Mouse (Mus musculus) embryonic facial prominence, embryonic 11.5 days (tissue): Measurements from ENCODE around the gene Sema3f. TPM values are rescaled to one million over a fixed set of nuclear protein-coding genes. Genes with fewer than 3 reads are reported as not detected.
A peak's percentile ranks its signal among the peaks of the same experiment; 100 is the strongest.

ENCODE experiments used
- ATAC-seq: fragments of 200-750 bp; cut with Nextera tagmentation; replicated peaks from 2 replicates; pipeline ENCODE4 v1.8.0; 2017; ENCODE audit warnings: low read depth; ENCODE audit not compliant: insufficient number of reproducible peaks, low FRiP score, low TSS enrichment
- DNase-seq: peaks from one replicate; pipeline ENCODE4 v3.0.0-alpha.2; 2015; ENCODE audit warnings: low spot score
- H3K27ac ChIP-seq: fragments of 300-500 bp; sonication (generic); replicated peaks from 2 replicates; pipeline ENCODE4 v1.5.1; 2014; ENCODE audit warnings: mild to moderate bottlenecking, low read depth, low read length, control low read depth
- H3K27me3 ChIP-seq: fragments of 300-500 bp; sonication (generic); 2 replicates; pipeline ENCODE4 v1.6.1; 2014; ENCODE audit warnings: mild to moderate bottlenecking, low read length, moderate library complexity, mixed read lengths; ENCODE audit not compliant: control insufficient read depth, insufficient read depth
- H3K36me3 ChIP-seq: fragments of 300-500 bp; sonication (generic); replicated peaks from 2 replicates; pipeline ENCODE4 v1.6.1; 2014; ENCODE audit warnings: low read depth, mild to moderate bottlenecking, low read length, moderate library complexity, mixed read lengths; ENCODE audit not compliant: control insufficient read depth, insufficient read depth
- H3K4me1 ChIP-seq: fragments of 300-500 bp; sonication (generic); 2 replicates; pipeline ENCODE4 v1.6.1; 2014; ENCODE audit warnings: low read length, mixed read lengths; ENCODE audit not compliant: control insufficient read depth, insufficient read depth
- H3K4me2 ChIP-seq: fragments of 300-500 bp; sonication (generic); 2 replicates; pipeline ENCODE4 v1.6.1; 2014; ENCODE audit warnings: low read depth, mild to moderate bottlenecking, control low read depth, low read length, moderate library complexity
- H3K4me3 ChIP-seq: fragments of 300-500 bp; sonication (generic); 2 replicates; pipeline ENCODE4 v1.5.1; 2014; ENCODE audit warnings: low read depth, low read length, control low read depth
- H3K9ac ChIP-seq: fragments of 300-500 bp; sonication (generic); replicated peaks from 2 replicates; pipeline ENCODE4 v1.6.1; 2014; ENCODE audit warnings: mild to moderate bottlenecking, control low read depth, low read length
- H3K9me3 ChIP-seq: fragments of 300-500 bp; sonication (generic); replicated peaks from 2 replicates; pipeline ENCODE4 v1.6.1; 2016; ENCODE audit warnings: mild to moderate bottlenecking, low read length, inconsistent platforms, mixed read lengths; ENCODE audit not compliant: control insufficient read depth
- WGBS: fragments of 180-500 bp; shearing (Covaris S2); extraction: QIAGEN DNeasy Blood & Tissue Kit; methylation state at CpG from one replicate; pipeline ENCODE4 v1.1.7; 2014; 5-methylcytosine and 5-hydroxymethylcytosine counted together
- polyA plus RNA-seq: library from polyadenylated mRNA; unstranded; fragments of >200 nt; fragmentation: Nextera tagmentation; extraction: Ambion mirVana; gene quantifications from 2 replicates; pipeline ENCODE4 v1.2.1, GENCODE M21; 2014

Sema3f gene
- polyA plus RNA-seq, 1 experiment from 2014 or later = 17.7 TPM

DNA sequence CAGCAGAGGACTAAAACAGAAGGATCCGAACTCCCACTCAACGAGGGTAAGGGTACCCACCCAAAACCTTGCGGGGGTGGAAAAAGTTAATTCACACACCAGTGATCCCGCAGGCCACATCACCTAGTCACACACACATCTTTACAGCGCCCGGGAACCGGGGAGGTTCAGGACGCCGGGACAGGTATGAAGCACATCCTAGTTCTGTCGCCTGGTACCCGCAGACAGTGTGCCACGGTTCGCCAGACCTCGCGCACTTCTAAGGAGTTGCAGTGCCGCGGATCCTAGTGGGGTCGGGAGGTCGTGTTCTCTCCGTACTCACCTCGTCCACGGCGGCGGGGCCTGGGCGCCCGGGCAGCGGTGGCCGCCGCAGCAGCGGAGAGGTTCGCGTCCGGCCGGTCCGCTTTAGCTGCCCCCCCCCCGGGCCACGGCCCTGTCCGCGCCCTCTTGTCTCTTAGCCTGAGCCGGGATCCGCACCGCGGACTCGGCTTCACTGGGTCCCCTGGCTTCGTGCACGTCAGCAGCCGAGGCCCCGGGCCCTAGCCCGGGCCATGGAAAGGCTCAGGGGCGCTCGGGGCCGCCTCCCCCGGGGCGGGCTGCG, 1.1 kb downstream of the Sema3f start:
- Histone ChIP-seq H3K4me2 (peak overlapping the region; percentile 96), H3K27me3 (no peaks in the 10 kb centered on the region), H3K9me3 (no peaks in the 10 kb centered on the region), H3K4me3 (peak overlapping the region; percentile 85), H3K4me1 (peaks cover 14% of the 10 kb centered on the region), H3K36me3 (peaks cover 5% of the 10 kb centered on the region), H3K9ac (peak overlapping the region; percentile 97), H3K27ac (peak overlapping the region; percentile 94)
- under 1% methylated on average over 54 of the region's 55 CpGs for WGBS
- no peak for ATAC-seq
- DNase-seq = peak; percentile 35

GRCm38 (mm10) chr9:107708439-107709095, 1.7 kb downstream of the Sema3f start:
- Histone ChIP-seq H3K4me1 (peaks cover 14% of the 10 kb centered on the region), H3K27ac (peak overlapping the region; percentile 94), H3K36me3 (peaks cover 5% of the 10 kb centered on the region), H3K4me3 (peak overlapping the region; percentile 85), H3K9me3 (no peaks in the 10 kb centered on the region), H3K27me3 (no peaks in the 10 kb centered on the region), H3K4me2 (peak overlapping the region; percentile 96), H3K9ac (peak overlapping the region; percentile 97)
- WGBS = under 1% methylated on average over 21 of the region's 21 CpGs
- DNase-seq (peak; percentile 25), ATAC-seq (no peak)

DNA sequence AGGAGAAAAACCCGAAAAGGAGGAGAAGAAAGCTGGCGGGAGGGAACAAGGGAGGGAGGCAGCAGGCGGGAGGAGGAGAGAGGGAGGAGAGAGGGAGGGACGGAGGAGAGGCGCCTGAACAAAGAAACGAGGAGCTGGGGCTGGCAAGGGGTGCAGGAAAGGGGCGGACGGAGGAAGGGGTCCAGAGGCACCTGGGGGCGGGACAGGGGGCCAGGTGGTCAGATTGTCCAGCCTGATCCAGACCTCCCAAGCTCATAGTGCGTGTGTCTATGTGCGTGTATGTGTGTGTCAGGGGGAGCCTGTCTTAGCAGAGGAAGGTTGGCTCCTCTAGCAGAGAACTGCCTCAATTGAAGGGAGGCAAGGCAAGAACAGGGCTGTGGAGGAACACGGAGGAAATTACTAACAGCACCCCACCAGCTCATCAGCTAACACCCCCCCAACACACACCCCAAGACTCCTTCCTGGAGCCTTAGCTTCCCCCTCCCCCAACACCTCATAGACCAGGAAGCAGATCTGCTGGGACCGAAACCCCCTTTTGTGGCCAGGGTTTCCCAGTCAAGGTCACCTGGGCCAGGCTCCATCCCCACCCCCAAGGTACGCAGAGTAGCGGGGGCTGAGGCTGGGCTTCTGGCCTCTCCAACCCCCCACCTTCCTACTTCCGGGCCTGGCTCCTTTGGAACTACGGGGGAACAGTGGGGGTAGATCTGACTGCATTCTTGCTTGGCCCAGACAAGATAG, 2.4 kb downstream of the Sema3f start:
- peak overlapping the region; percentile 85 for H3K4me3 ChIP-seq
- 0 out of 2 replicates have a peak, but pooled peaks have one; percentile 19 for ATAC-seq
- H3K9me3 ChIP-seq = no peaks in the 10 kb centered on the region
- peaks cover 15% of the 10 kb centered on the region for H3K4me1 ChIP-seq
- peaks cover 5% of the 10 kb centered on the region for H3K36me3 ChIP-seq
- peak overlapping the region; percentile 97 for H3K9ac ChIP-seq
- WGBS = 0% methylated on average over 17 of the region's 17 CpGs
- no peaks in the 10 kb centered on the region for H3K27me3 ChIP-seq
- peak overlapping the region; percentile 96 for H3K4me2 ChIP-seq
- peak overlapping the region; percentile 91 for H3K27ac ChIP-seq
- DNase-seq = peak; percentile 73

GRCm38 (mm10) chr9:107706781-107707211, 3.5 kb downstream of the Sema3f start:
- H3K27me3 ChIP-seq = no peaks in the 10 kb centered on the region
- WGBS = under 1% methylated on average over 14 of the region's 14 CpGs
- ATAC-seq = 0 out of 2 replicates have a peak, but pooled peaks have one; percentile 15

DNA sequence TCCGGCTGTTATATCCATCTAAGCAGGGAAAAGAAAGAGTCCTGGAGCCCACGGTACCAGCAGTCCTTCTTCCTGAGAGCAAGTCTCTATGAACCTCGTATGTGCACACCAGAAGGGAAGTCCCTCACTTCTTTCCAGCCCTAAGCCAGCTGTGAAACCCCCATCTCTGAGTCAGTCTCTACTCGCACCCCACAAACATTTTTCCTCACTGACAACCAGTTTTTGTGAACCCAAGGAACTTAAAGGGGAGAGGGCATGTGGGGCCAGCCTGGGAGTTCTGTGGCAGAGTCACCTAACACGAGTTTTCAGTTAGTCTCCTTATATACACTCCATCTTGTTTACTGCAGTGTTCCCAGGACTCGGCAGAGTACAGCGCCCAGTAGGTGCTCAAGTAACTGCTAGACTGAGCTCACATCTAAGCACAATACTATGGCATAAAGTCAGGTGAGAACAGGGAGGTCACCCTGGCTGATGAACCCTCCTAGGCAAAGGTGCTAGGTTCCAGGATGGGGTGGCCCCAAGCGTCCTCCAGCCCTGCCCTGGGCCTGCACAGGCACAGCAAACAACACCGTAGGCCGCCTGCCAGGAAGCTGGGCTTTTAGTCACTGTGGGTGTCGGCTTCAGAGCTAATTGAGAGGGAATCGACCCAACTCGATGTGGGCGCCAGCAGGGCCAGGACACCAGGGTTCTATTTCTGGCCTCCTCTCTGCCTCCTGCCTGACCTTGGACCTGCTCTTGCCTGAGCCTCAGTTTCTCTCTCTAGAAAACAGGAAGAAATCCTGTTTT, 6.7 kb downstream of the Sema3f start:
- WGBS = 64% methylated on average over 14 of the region's 14 CpGs
- peaks cover 42% of the 10 kb centered on the region for H3K4me1 ChIP-seq
- H3K27me3 ChIP-seq = no peaks in the 10 kb centered on the region
- no peak overlapping the region for H3K4me3 ChIP-seq
- H3K4me2 ChIP-seq = no peak overlapping the region
- DNase-seq (no peak), ATAC-seq (no peak)
- H3K36me3 ChIP-seq = peaks cover 5% of the 10 kb centered on the region
- no peak overlapping the region for H3K9ac ChIP-seq
- H3K27ac ChIP-seq = no peak overlapping the region
- H3K9me3 ChIP-seq = no peaks in the 10 kb centered on the region

More at GRCm38 (mm10) chr9:107706781-107707211, 3.5 kb downstream of the Sema3f start:
- H3K4me2 ChIP-seq = peak overlapping the region; percentile 96
- DNase-seq = peak; percentile 82
- peaks cover 22% of the 10 kb centered on the region for H3K4me1 ChIP-seq
- H3K27ac ChIP-seq = peak overlapping the region; percentile 91
- H3K4me3 ChIP-seq = peak overlapping the region; percentile 85
- peaks cover 5% of the 10 kb centered on the region for H3K36me3 ChIP-seq
- H3K9ac ChIP-seq = peak overlapping the region; percentile 97
- H3K9me3 ChIP-seq = no peaks in the 10 kb centered on the region

DNA sequence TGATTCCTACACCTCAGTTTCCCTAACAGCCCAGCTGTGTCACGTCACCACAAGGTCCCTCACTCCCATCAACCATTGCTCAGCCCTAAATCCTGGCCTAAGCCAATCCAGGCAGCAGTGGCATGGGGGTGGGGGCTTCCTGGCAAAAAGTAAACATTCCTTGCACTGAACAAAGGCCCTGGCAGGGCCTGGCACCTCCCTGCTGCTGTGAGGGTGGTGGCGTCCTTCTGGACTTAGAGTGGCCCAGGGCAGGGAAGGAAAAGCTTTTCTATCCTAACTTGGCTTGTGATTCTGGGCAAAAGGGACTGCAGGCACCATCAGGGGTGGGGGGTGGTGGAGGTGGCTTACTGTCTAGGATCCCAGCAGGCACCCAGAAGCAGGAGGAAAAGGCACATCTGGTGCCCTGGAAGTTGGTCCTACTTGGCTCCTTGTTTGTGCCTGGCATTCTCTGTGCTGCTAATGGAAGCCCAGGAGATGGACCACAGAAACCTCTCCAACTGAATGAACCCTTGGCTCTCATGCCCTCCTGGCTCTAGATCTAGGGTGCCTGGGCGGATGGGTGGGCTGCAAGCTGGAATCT, 7.6 kb downstream of the Sema3f start:
- no peaks in the 10 kb centered on the region for H3K27me3 ChIP-seq
- WGBS = 78% methylated on average over 3 of the region's 3 CpGs
- ATAC-seq = no peak
- no peak for DNase-seq
- H3K9me3 ChIP-seq = no peaks in the 10 kb centered on the region
- peaks cover 5% of the 10 kb centered on the region for H3K36me3 ChIP-seq
- 0 out of 2 replicates have a peak overlapping the region, but pooled peaks have one; percentile 25 for H3K9ac ChIP-seq
- H3K27ac ChIP-seq = 0 out of 2 replicates have a peak overlapping the region, but pooled peaks have one; percentile 28
- H3K4me3 ChIP-seq = no peak overlapping the region
- peaks cover 47% of the 10 kb centered on the region for H3K4me1 ChIP-seq
- no peak overlapping the region for H3K4me2 ChIP-seq

DNA sequence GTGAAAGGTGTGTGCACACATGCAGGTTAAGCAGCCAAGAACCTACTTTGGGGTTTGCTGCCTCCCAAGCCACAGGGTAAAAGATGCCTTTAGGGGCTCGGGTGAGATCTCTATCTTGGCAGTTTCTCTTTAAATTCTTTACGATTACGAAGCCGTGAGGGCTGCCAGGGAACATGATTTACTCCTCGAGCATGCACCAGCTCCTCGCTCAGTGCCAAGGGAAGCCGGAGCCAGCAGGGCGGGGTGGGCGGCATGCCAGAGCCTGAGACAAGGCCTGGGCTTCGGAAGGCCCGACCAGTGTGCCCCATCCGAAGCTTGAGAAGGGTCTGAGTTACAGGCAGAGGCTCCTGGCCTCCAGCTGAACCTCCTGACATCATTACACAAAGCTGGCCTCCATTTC, 8.7 kb downstream of the Sema3f start:
- Histone ChIP-seq H3K36me3 (peaks cover 5% of the 10 kb centered on the region), H3K27ac (no peak overlapping the region), H3K4me1 (peaks cover 50% of the 10 kb centered on the region), H3K9me3 (no peaks in the 10 kb centered on the region), H3K9ac (no peak overlapping the region), H3K27me3 (no peaks in the 10 kb centered on the region), H3K4me2 (no peak overlapping the region), H3K4me3 (no peak overlapping the region)
- ATAC-seq (no peak), DNase-seq (no peak)
- WGBS = 81% methylated on average over 12 of the region's 12 CpGs
